Mouse (Mus musculus) kidney, adult 11 months (tissue): ENCODE results near the gene Wdr6.
"Not testable (repeated sequence)": the region's sequence is repeated elsewhere in the genome, so short reads cannot be mapped to it uniquely, and the experiment has no call there.

Experiments used
- DNase-seq: peaks from one replicate; pipeline ENCODE4 v3.0.0; 2022

The Wdr6 gene

GRCm38 (mm10) chr9:108578545-108579343, at the start of gene Wdr6:
Gene Wdr6, minus strand, starts transcription at chr9:108578739.
- peak; percentile 97 for DNase-seq

GRCm38 (mm10) chr9:108628141-108628540, 49.6 kb upstream of the Wdr6 start:
- DNase-seq: no peak

- DNase-seq: peak; percentile 49
Observed at GRCm38 (mm10) chr9:108626498-108626897, 48.0 kb upstream of the Wdr6 start.

- no peak for DNase-seq
Observed at GRCm38 (mm10) chr9:108617301-108617700, 38.8 kb upstream of the Wdr6 start.

- DNase-seq: no peak
Observed at GRCm38 (mm10) chr9:108611488-108611887, 32.9 kb upstream of the Wdr6 start.

GRCm38 (mm10) chr9:108608889-108609288, 30.4 kb upstream of the Wdr6 start:
- no peak for DNase-seq

GRCm38 (mm10) chr9:108607929-108608328, 29.4 kb upstream of the Wdr6 start:
- DNase-seq: not testable (repeated sequence)

- no peak for DNase-seq
Observed at GRCm38 (mm10) chr9:108601986-108602385, 23.4 kb upstream of the Wdr6 start.

- DNase-seq: no peak
Observed at GRCm38 (mm10) chr9:108600011-108600410, 21.5 kb upstream of the Wdr6 start.

- no peak for DNase-seq
Observed at GRCm38 (mm10) chr9:108599021-108599566, 20.6 kb upstream of the Wdr6 start.

GRCm38 (mm10) chr9:108596998-108597764, 18.6 kb upstream of the Wdr6 start, which contains the start of gene P4htm:
Gene P4htm, minus strand, starts transcription at chr9:108597667.
- peak; percentile 29 for DNase-seq

GRCm38 (mm10) chr9:108594354-108594753, 15.8 kb upstream of the Wdr6 start:
- no peak for DNase-seq

- no peak for DNase-seq
Observed at GRCm38 (mm10) chr9:108591462-108591861, 12.9 kb upstream of the Wdr6 start.

GRCm38 (mm10) chr9:108589229-108589628, 10.7 kb upstream of the Wdr6 start:
- DNase-seq: no peak

- no peak for DNase-seq
Observed at GRCm38 (mm10) chr9:108587571-108588180, 9.1 kb upstream of the Wdr6 start.

GRCm38 (mm10) chr9:108579344-108579690, 778 bp upstream of the Wdr6 start:
- DNase-seq: no peak

GRCm38 (mm10) chr9:108577934-108578544, 500 bp downstream of the Wdr6 start:
- DNase-seq: no peak

GRCm38 (mm10) chr9:108577025-108577424, 1.5 kb downstream of the Wdr6 start:
- no peak for DNase-seq

GRCm38 (mm10) chr9:108575321-108576297, 2.9 kb downstream of the Wdr6 start:
- no peak for DNase-seq

GRCm38 (mm10) chr9:108574921-108575320, 3.6 kb downstream of the Wdr6 start:
- no peak for DNase-seq
